Mouse (Mus musculus) G1E (cell line): ENCODE results near the gene Rassf10.

Source experiments
- CTCF ChIP-seq: IDR thresholded peaks from 2 replicates; pipeline ENCODE4 v1.5.1; 2012; ENCODE audit warnings: low read depth, low read length, inconsistent platforms, mixed read lengths
- GATA1 ChIP-seq: IDR thresholded peaks from 2 replicates; pipeline ENCODE4 v1.6.1; 2012; ENCODE audit warnings: borderline replicate concordance, low read length, inconsistent platforms, mixed read lengths
- TAL1 ChIP-seq: conservative IDR thresholded peaks from 2 replicates; pipeline ENCODE4 v1.6.1; 2012; ENCODE audit warnings: low read depth, low read length, inconsistent platforms, mixed read lengths

- TF ChIP-seq TAL1 (no peak), CTCF (no peak), GATA1 (no peak)
Measured at GRCm38 (mm10) chr7:112984704-112985577, 31.2 kb downstream of the Rassf10 start.
